Mouse (Mus musculus): Measurements from ENCODE around the gene Kctd18.
A peak's percentile ranks its signal among the peaks of the same experiment; 100 is the strongest.

The Kctd18 gene

DNA sequence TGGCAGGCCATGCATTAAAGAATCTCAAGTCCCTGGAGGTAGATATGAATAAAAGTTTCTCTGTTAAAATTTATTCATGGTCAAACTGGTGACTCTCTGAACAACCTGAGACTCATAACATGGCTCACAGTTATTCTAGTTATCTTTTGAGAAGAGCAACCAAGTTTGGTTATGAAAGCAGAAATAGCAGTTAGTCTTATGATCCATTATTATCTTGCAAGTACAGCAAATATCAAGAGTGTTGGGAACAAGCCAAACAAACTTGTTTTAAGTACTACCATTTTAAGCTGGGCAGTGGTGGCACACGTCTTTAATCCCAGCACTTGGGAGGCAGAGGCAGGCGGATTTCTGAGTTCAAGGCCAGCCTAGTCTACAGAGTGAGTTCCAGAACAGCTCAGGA, 27.5 kb downstream of the Kctd18 start:
- DNase-seq (ENCODE audit: low spot score in 2 of 2): no peak

DNA sequence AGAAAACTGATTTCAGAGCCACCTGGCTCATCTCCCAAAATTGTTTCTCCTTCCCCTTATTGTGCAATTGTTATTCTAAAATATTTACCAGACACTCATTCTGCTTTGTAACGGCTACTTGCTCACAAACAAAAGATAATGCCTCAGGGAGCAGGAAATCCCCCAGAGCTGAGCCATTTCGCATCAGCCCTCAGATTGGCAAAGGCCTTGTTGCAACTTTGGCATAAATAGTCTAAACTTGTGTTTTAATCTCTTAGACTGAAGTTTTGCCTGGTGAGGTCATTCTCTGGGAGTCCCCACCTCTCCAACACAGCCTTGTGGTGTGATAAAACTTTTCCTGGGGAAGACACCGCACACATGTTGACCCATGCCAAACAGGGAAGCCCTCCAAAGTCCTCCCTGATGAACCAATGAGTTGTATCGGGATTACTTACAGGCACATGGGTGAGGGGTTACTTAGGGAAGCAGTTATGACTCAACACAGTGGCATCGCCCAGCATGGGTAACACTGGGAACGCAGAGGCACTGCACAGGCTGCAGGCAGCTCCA, 29.6 kb downstream of the Kctd18 start:
- DNase-seq (ENCODE audit: low spot score in 2 of 2): no peak

DNA sequence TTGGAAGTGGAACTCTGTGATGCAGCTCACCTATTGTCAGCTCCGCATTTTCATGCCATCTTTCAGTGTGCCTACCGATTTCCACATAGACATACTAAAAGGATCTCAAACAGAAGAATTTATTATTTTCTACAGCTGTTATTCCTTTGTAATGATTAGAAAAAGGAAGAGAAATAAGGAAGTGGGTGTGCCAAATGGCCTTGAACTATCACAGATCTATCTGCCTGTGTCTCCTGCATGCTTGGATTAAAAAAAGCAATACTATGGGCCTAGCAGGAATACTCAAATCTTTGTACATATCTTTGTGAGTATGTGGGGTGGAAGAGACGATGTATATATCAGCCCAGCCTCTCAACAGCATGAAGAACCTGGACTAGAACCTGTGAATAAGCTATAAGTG, 41.9 kb downstream of the Kctd18 start:
- DNase-seq (ENCODE audit: low spot score in 2 of 2): no peak

DNA sequence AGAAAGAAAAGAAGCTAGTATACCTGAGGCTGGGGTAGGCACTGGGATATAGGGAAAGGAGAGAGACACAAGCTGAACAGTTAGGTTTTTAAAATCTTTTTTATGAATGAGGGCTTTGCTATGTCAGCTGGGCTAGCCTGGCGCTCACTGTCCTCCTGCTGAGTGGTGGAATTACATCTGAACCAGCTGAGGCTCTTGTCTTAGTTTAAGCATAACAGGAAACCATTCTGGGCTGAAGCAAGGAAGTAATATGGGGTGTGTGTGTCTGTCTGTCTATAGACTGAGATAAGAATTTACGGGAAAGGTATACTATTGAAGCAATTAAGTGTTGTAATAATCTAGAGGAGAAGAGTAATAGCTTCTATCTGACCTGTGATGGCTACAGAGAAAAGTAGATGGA, 47.2 kb downstream of the Kctd18 start:
- no peak for DNase-seq (ENCODE audit: low spot score in 2 of 2)

DNA sequence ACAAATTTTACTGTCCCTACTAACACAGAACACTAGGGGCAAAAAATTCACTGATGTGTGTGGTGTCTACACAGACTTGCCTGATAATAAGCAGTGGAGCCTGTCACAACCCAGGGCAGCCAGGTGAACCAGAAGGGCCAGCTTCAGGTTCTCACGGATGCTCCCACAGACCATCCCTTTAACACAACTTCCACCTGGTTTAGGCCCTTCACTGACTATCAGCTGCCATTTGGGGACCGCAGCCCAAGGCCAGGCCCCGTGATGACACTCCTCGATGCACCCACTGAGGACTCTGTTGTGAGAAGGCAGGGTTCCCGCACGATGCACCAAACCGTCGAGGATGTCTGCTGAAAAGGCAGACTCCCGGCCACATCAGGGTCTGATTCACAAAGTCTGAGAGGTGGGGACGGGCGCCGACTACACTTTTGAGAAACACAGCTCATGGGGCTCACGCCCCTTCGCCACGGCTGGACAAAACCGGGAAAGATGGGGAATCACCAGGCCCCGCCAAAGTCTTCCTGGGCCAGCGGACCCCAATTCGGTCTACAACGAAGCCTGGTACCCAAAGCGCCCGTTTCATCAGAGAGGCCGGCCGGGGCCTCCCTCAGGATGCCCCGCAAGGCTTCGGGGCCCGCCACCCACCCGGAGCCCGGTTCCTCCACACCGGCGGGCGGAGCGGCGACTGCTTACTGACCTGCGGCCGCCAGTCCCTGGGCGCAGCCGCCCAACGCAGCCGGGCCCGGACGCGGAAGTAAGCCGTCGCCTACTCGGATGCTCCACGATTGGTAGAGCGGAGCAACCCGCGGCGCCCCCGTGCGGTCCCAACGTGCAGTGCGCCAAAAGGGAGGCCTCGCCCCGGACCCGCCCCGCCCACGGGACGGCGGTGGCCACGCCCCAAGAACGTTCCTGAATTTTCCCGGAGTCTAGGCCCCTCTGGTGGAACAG, 49.2 kb downstream of the Kctd18 start:
- peak; percentile 86 to 95 for DNase-seq (ENCODE audit: low spot score in 2 of 2)

DNA sequence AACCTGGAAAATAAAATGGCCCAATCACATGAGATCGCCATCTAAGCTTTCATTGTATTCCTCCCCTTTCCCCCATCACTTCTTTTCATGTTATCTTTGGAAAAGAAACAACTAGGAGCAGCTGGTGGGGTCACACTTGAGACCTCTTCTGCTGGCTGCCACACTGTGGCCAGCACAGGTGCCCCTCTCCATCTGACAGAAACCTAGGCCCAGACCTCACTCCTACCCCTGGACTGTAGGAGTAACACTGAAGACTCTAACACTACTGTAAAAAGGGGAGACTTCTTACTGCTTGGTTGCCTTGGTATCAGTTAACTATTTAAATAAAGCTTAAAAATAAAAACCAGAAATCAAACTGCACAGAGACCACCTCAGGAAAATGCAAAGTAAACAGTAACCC, 63.0 kb downstream of the Kctd18 start:
- no peak for DNase-seq (ENCODE audit: low spot score in 2 of 2)

DNA sequence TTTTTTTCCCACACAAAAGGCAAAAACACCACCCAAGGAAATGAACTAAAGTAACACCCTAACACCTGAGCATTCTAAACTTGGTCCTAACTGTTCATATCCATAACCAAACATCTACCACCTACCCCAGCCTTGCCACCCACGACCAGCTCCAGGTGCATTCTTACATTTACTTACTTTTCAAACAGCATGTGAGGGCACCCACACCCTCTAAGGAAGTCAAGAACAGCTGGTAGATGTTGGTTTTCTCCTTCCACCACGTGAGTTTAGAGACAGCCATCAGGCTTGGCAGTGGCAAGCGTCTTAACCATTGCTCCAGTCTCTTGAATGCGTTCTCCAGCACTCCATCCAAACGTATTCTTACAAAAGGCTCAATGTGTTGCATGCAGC, 64.4 kb downstream of the Kctd18 start:
- no peak for DNase-seq (ENCODE audit: low spot score in 2 of 2)

DNA sequence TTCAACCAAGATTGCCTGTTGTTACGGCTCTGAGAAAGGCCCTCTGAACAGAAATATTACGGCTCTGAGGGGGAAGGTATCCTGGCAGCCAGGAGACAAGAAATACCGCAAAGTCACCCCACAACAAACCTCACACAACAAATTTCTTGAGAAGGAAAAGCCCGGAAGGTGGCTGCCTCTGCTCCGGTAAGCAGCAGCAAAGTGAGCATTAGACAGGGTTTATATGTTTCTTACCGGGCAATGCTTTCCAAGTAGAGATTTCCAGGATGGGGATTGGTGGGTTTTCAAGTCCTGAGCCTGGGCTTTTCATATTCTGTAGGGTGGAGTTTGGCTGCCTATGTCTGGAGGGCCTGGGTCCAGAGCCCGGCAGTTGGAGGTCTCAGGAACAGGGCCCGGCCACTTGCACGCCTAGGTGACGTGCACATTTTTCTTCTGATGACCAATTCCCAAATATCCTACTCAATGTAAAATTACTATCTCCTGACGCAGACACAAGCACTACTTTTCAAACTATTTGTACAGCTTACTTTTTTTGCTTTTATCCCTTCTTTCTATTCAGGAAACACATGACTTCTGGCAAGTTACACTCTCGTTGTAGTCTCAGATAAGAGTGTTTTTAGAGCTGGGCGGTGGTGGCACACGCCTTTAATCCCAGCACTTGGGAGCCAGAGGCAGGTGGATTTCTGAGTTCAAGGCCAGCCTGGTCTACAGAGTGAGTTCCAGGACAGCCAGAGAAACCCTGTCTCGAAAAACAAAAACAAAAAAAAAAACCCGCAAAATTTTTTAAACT, 65.0 kb downstream of the Kctd18 start:
- no peak for DNase-seq (ENCODE audit: low spot score in 2 of 2)

DNA sequence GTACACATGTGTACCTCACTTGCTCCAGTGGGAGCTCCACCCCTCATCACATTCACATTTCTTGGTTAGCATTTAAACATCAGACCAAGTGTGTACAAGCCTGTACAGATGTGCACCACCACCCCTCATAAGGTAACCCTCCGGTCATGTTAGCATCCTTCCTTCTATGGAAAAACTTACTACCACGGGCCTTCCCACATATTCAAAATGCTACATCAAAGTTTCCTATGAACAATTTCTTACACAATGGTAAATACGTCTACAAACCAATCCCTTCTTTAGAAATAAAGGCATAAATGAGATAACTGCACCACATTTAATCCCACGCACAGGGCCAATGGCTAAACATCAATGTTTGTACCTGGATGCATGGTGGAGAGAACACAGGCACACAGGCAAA, 66.2 kb downstream of the Kctd18 start:
- DNase-seq (ENCODE audit: low spot score in 2 of 2): no peak

DNA sequence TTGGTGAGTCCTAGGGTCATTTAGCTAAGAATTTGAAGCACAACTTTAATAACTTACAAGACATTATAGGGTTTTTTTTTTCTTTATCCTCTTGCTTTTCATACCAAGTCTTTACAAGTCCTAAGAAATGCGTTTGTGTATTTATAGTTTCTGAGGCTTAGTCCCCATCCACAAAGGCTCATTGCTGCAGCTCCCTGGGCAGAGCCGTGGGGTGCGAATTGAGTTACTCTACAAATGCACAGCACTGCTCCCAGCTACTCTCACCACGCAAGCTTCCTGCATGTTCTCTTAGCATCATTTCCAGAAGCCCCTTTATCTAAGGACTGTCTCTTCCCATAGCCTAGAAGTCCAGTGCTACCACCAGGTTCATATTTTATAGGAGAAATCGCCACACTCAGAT, 69.0 kb downstream of the Kctd18 start:
- DNase-seq (ENCODE audit: low spot score in 2 of 2): no peak

DNA sequence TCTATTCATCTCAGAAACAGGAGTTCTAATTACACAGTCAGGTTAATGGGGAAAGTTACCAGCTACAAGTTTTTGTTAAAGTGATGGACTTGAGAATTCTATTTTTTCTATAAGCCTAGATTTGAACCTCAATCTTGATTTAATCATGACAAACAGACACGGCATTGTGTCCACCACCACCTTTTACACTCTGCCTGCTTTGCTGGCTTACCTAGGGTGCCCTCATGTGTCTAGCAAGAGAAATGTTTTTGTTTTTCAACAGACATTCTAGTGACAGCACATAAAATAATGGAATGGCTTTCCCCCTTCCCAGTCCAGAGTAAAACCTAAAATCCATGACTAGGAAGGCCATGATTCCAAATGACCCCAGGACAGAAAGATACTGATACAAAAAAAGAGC, 69.6 kb downstream of the Kctd18 start:
- DNase-seq (ENCODE audit: low spot score in 2 of 2): no peak

DNA sequence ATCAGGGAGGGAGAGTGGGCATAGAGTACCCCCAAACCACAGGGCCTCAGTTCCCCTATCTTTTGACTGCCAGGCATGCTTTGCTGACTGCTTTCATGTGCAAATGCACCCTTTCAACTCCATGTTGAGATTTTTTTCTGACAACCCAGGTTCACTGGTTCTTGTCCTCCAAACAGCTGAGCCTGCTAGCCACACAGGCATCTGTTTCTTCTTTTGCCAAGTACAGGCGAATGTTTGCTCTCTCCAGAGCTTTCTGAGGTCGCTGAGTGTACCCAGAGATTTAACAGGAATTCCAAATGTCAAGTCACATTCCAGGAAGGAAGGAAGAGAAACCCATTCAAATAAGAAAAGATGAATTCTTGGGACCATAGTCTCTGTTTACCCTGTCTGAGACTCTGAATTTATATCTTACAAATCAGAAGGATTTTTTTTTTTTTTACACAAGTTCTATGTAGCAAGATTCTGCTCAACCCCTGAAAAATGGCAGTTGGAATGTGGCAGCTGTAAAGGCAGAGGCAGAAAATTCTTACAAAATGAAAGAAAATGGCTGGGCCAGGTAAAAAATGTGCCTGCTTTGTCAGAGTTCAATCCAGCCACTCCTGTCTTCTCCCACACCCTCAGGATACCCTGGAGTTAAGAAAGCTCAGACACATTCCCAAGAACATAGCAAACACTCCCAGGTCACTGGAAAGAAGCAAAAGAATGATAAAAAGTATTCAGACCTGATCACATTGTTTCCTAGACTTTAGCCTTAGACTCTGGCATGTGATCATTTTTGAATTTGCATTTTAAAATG, 71.0 kb downstream of the Kctd18 start:
- no peak for DNase-seq (ENCODE audit: low spot score in 2 of 2)

DNA sequence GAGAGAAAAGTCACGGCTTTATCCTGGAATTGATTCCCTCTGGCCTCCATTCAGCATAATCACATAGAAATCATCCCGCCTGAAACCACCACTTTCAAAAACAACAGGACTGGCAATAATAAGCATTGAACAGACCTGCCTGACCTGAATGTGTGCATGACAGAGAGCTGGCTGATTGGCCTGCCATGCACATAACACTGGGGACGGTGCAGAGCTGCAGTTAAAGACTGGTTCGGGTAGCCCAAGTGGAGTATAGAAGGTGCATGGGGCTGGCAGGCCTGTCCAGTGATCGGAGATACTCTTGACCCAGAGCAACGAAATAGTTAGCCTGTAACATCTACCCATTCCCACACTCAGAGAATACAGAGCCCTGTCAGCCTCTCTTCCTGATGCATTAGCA, 76.5 kb downstream of the Kctd18 start:
- DNase-seq (ENCODE audit: low spot score in 2 of 2): no peak

DNA sequence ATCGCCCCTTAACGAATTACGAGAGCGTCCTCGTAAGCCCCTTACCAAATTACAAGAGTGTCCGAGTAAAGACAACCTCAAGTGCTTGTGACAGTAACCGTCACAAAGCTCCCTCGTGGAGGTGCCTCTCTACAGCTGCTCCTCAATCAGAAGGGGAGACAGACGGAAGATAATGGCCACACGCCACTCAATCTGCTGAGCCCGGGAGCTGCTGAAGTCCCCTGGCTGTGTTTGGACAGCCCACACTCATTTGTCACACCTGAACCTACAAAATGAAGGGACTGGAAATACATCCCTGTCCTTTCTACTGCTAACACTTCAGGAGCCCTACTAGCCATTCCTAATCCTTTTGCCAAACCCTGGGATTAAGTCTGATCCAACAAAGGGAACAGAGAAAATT, 77.0 kb downstream of the Kctd18 start:
- no peak for DNase-seq (ENCODE audit: low spot score in 2 of 2)

DNA sequence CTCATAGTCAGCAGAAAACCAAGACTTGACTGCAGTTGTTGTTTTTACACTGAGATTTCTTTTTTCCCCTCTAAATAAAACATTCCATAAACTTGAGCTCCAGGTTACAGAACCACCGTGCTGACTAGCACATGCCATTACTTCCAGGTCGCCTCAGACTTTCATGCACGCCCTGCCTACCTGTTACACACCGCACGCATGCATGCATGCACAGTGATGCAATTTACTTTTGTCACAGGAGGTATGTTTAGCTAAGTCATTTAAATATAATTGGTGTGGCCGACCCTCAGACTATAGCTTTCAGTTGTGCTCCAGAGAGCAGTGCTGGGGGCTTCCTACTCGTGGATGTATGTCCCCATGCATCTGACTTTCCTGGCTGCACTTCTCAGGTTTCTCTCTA, 77.7 kb downstream of the Kctd18 start:
- no peak for DNase-seq (ENCODE audit: low spot score in 2 of 2)

DNA sequence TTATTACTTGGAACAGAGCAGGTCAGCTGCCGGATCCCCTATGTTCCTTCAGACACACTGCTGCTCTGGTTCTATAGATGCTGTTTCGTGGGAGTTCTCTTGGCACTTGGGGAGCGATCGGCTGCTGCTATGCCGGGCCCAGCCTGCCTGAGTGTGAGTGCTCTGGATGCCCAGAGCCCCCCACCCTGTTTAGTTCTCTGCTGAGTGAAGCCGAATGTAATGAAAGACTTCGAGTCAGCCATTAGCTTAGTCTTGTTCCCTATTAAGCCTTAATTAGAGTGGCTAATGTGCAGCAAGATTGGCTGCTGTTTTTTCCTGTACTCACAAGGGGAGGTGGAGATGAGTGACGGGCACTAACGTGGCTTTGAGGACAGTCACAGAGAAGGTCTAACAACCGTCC, 78.1 kb downstream of the Kctd18 start:
- DNase-seq (ENCODE audit: low spot score in 2 of 2): no peak

DNA sequence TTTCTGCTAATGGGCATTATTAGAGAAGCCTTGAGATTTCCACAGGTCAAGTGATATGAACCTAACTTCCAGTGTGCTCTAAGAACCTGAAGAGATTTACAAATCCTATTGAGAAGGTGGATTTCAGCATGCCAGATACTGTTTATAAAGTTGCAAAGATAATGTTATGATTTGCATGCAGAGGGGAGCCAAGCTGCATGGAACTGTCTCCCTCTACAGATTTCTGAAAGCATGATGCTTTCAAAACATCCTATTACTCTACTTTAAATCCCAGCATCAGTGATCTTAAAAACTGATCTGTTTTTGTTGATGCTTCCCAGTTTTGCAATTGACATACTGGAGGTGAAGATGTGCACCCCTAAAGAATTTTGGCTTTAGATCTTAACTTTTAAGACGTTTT, 84.5 kb downstream of the Kctd18 start:
- no peak for DNase-seq (ENCODE audit: low spot score in 2 of 2)

DNA sequence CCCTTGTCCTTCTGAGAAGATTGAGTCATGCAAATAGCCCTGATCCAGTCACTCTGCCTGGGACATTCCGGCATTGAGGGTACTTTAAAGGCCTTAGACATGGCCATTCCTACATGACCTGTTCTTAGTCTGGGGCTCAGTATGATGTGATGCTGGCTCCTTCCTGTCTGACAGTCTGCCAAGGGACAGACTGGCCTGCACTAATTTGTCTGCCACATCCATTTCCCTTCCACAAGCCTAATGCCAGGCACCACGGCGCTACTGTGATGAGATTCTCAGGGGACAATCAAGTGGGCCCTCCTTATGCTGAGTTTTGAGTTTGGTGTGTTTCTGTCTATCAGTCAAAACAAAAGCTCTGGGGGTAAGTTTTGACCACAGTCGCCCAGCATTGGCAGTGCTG, 100.2 kb downstream of the Kctd18 start:
- no peak for DNase-seq (ENCODE audit: low spot score in 2 of 2)

DNA sequence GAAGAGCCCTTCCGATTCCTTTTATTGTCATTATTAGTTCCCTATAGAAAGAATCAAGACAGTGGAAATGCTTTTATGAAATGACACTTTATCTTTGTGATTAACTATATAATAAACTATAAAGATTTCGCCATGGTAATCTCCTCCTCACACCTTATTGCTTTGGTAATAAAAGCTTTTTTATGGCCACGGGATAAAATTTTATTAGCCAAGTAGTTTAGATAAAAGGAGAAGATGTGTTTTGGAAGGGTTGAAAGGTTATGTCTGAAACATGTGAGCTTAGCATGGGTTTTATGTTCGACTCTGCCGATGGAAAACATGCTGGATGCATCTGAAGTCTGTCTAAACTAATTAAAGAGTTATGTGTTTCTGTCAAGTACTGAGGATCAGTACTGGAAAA, 101.4 kb downstream of the Kctd18 start:
- DNase-seq (ENCODE audit: low spot score in 2 of 2): no peak

DNA sequence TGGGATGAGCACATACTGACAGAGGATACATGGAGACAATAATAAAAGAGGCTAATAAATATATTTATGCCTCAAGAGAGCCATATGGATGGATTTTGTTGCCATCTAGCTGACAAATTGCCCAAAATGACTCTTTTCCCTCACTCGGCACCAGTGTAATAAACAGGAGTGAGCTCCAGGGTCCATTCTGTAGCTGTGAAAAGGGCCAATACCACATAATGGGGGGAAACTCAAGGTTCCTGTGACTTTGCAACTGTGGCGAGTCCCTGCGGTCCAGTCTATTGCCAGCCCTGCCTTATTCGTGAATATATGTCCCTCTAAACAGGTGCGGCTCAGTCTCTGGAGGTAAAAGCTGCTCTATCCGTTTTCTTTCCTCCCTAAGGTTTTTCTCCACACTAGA, 107.2 kb downstream of the Kctd18 start:
- no peak for DNase-seq (ENCODE audit: low spot score in 2 of 2)

DNA sequence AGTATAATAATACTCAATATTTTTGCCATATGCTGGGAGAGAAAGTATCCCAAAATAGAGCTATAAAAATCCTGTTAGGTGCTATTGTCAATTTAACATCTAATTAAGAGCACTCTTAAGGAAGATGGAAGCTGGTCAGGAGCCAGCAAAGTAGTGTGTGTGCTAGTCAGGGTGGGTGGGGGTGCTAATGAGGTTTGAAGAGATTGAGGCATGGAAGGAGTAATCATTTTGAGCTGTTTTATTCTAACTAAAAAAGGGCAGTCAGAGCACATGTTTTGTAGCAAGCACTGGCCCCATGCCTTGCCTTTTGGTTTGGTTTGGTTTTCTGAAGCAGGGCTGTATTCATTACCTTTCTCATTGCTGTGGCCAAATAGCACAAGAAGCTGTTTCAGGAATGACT, 112.4 kb downstream of the Kctd18 start:
- no peak for DNase-seq (ENCODE audit: low spot score in 2 of 2)

DNA sequence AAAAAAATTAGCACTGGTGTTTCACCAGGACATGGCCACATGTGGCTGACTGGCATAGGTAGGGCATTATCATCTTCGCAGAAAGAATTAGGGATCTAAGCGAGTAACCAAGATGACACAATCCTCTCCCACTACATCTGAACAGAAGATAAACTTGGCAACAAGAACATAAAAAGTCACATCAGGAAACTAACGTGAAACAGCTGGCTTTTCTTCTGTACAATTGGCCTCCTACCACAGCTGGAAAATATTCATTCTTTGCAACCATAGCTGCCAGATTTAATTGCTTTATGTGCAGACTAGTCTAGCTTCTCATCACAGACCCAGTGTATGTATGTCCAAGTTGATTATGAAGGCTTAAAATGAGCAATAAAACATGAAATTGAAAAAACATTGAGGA, 112.8 kb downstream of the Kctd18 start:
- no peak for DNase-seq (ENCODE audit: low spot score in 2 of 2)

Data from thymus, postnatal 10 days (tissue).